Mouse (Mus musculus): ENCODE results near the gene Shb.
"Not testable (repeated sequence)": the region's sequence is repeated elsewhere in the genome, so short reads cannot be mapped to it uniquely, and the experiment has no call there.

The Shb gene

GRCm38 (mm10) chr4:45418229-45418950 lies 113.9 kb downstream of the Shb start:
- peak; percentile 33 to 36 for DNase-seq (ENCODE audit: low spot score in 2 of 2)

- no peak for DNase-seq (ENCODE audit: low spot score in 2 of 2)
These were observed 116.0 kb downstream of the Shb start for GRCm38 (mm10) chr4:45416314-45416713.

- no peak for DNase-seq (ENCODE audit: low spot score in 2 of 2)
These were observed 118.5 kb downstream of the Shb start for GRCm38 (mm10) chr4:45413674-45414338.

- DNase-seq (ENCODE audit: low spot score in 2 of 2), result no peak
These were observed 119.7 kb downstream of the Shb start for GRCm38 (mm10) chr4:45412433-45413192.

- no peak for DNase-seq (ENCODE audit: low spot score in 2 of 2)
These were observed 121.0 kb downstream of the Shb start for GRCm38 (mm10) chr4:45411181-45411790.

- peak; percentile 56 to 77 for DNase-seq (ENCODE audit: low spot score in 2 of 2)
These were observed 123.0 kb downstream of the Shb start for GRCm38 (mm10) chr4:45409270-45409669.

GRCm38 (mm10) chr4:45408427-45409132 lies 123.7 kb downstream of the Shb start, which contains the start of gene Slc25a51:
TSS of gene Slc25a51 (minus strand) at chr4:45408766.
- peak; percentile 88 to 90 for DNase-seq (ENCODE audit: low spot score in 2 of 2)

GRCm38 (mm10) chr4:45407703-45408334 lies 124.5 kb downstream of the Shb start:
- DNase-seq (ENCODE audit: low spot score in 2 of 2), result no peak

- DNase-seq (ENCODE audit: low spot score in 2 of 2), result no peak
These were observed 125.1 kb downstream of the Shb start for GRCm38 (mm10) chr4:45407001-45407702.

GRCm38 (mm10) chr4:45406397-45406796 lies 125.9 kb downstream of the Shb start:
- DNase-seq (ENCODE audit: low spot score in 2 of 2), result no peak

GRCm38 (mm10) chr4:45405315-45405714 lies 127.0 kb downstream of the Shb start:
- DNase-seq (ENCODE audit: low spot score in 2 of 2), result no peak

GRCm38 (mm10) chr4:45404086-45404485 lies 128.2 kb downstream of the Shb start:
- no peak for DNase-seq (ENCODE audit: low spot score in 2 of 2)

GRCm38 (mm10) chr4:45403499-45403878 lies 128.8 kb downstream of the Shb start:
- DNase-seq (ENCODE audit: low spot score in 2 of 2), result no peak

- peak in 1 of 2 experiments; percentile 39 for DNase-seq (ENCODE audit: low spot score in 2 of 2)
These were observed 129.3 kb downstream of the Shb start for GRCm38 (mm10) chr4:45402878-45403498.

GRCm38 (mm10) chr4:45402281-45402680 lies 130.0 kb downstream of the Shb start:
- no peak for DNase-seq (ENCODE audit: low spot score in 2 of 2)

- DNase-seq (ENCODE audit: low spot score in 2 of 2), result no peak
These were observed 132.7 kb downstream of the Shb start for GRCm38 (mm10) chr4:45399421-45400210.

GRCm38 (mm10) chr4:45398315-45398714 lies 134.0 kb downstream of the Shb start:
- not testable (repeated sequence) for DNase-seq (ENCODE audit: low spot score in 2 of 2)

GRCm38 (mm10) chr4:45396211-45396610 lies 136.1 kb downstream of the Shb start:
- DNase-seq (ENCODE audit: low spot score in 2 of 2), result not testable (repeated sequence)

GRCm38 (mm10) chr4:45393658-45394057 lies 138.6 kb downstream of the Shb start:
- no peak for DNase-seq (ENCODE audit: low spot score in 2 of 2)
